Mouse (Mus musculus): ENCODE results near the gene Hhat. TPM values are rescaled to one million over a fixed set of nuclear protein-coding genes. Genes with fewer than 3 reads are reported as not detected.
A peak's percentile ranks its signal among the peaks of the same experiment; 100 is the strongest.

Hhat gene
- polyA plus RNA-seq, 1 experiment, result not detected

GRCm38 (mm10) chr1:192730517-192730916 lies 40.5 kb downstream of the Hhat start:
- peaks cover 4% of the 10 kb centered on the region; the same call in 1 of the 2 replicates for H3K4me1 ChIP-seq (ENCODE audit: control insufficient read depth, insufficient read depth, low read length)
- no peak for TF ChIP-seq POLR2A (IDR thresholded peaks at IDR 0.05; ENCODE audit: insufficient read depth, low read depth, low read length)
- TF ChIP-seq CTCF (IDR thresholded peaks at IDR 0.05; ENCODE audit: insufficient read depth, low read depth, low read length), result no peak
- 77% methylated on average over 7 of the region's 7 CpGs for WGBS
- H3K27ac ChIP-seq (ENCODE audit: insufficient read depth, low read depth, low read length), result no peak overlapping the region
- no peak overlapping the region for H3K4me3 ChIP-seq (ENCODE audit: insufficient read depth, low read depth, low read length)

GRCm38 (mm10) chr1:192726996-192727624 lies 43.9 kb downstream of the Hhat start:
- Histone ChIP-seq H3K4me3 (ENCODE audit: insufficient read depth, low read depth, low read length) (no peak overlapping the region), H3K27ac (ENCODE audit: insufficient read depth, low read depth, low read length) (no peak overlapping the region), H3K4me1 (ENCODE audit: control insufficient read depth, insufficient read depth, low read length) (peaks cover 4% of the 10 kb centered on the region; the same call in 1 of the 2 replicates)
- no peak for TF ChIP-seq POLR2A (IDR thresholded peaks at IDR 0.05; ENCODE audit: insufficient read depth, low read depth, low read length)
- peak; percentile 93 for TF ChIP-seq CTCF (IDR thresholded peaks at IDR 0.05; ENCODE audit: insufficient read depth, low read depth, low read length)
- WGBS, result 55% methylated on average over 11 of the region's 11 CpGs

GRCm38 (mm10) chr1:192722147-192722546 lies 48.9 kb downstream of the Hhat start:
- Histone ChIP-seq H3K4me1 (ENCODE audit: control insufficient read depth, insufficient read depth, low read length) (peaks cover 1% of the 10 kb centered on the region; the same call in 1 of the 2 replicates), H3K27ac (ENCODE audit: insufficient read depth, low read depth, low read length) (no peak overlapping the region), H3K4me3 (ENCODE audit: insufficient read depth, low read depth, low read length) (no peak overlapping the region)
- WGBS, result 37% methylated on average over 5 of the region's 5 CpGs
- no peak for TF ChIP-seq CTCF (IDR thresholded peaks at IDR 0.05; ENCODE audit: insufficient read depth, low read depth, low read length)
- TF ChIP-seq POLR2A (IDR thresholded peaks at IDR 0.05; ENCODE audit: insufficient read depth, low read depth, low read length), result no peak

GRCm38 (mm10) chr1:192720156-192720555 lies 50.9 kb downstream of the Hhat start:
- Histone ChIP-seq H3K27ac (ENCODE audit: insufficient read depth, low read depth, low read length) (no peak overlapping the region), H3K4me1 (ENCODE audit: control insufficient read depth, insufficient read depth, low read length) (no peaks in the 10 kb centered on the region), H3K4me3 (ENCODE audit: insufficient read depth, low read depth, low read length) (no peak overlapping the region)
- 79% methylated on average over 10 of the region's 10 CpGs for WGBS
- TF ChIP-seq CTCF (IDR thresholded peaks at IDR 0.05; ENCODE audit: insufficient read depth, low read depth, low read length) (no peak), POLR2A (IDR thresholded peaks at IDR 0.05; ENCODE audit: insufficient read depth, low read depth, low read length) (no peak)

- TF ChIP-seq CTCF (IDR thresholded peaks at IDR 0.05; ENCODE audit: insufficient read depth, low read depth, low read length) (0 out of 2 replicates have a peak, but pooled peaks have one; percentile 28), POLR2A (IDR thresholded peaks at IDR 0.05; ENCODE audit: insufficient read depth, low read depth, low read length) (no peak)
- Histone ChIP-seq H3K27ac (ENCODE audit: insufficient read depth, low read depth, low read length) (no peak overlapping the region), H3K4me1 (ENCODE audit: control insufficient read depth, insufficient read depth, low read length) (no peaks in the 10 kb centered on the region), H3K4me3 (ENCODE audit: insufficient read depth, low read depth, low read length) (no peak overlapping the region)
- WGBS, result 24% methylated on average over 3 of the region's 3 CpGs
Observed at GRCm38 (mm10) chr1:192711779-192712348, 59.2 kb downstream of the Hhat start.

- Histone ChIP-seq H3K4me1 (ENCODE audit: control insufficient read depth, insufficient read depth, low read length) (peaks cover 14% of the 10 kb centered on the region), H3K27ac (ENCODE audit: insufficient read depth, low read depth, low read length) (no peak overlapping the region), H3K4me3 (ENCODE audit: insufficient read depth, low read depth, low read length) (no peak overlapping the region)
- whole genome bisulfite sequencing, result 74% methylated on average over 8 of the region's 8 CpGs
- TF ChIP-seq POLR2A (IDR thresholded peaks at IDR 0.05; ENCODE audit: insufficient read depth, low read depth, low read length) (no peak), CTCF (IDR thresholded peaks at IDR 0.05; ENCODE audit: insufficient read depth, low read depth, low read length) (no peak)
Observed at GRCm38 (mm10) chr1:192700339-192701073, 70.5 kb downstream of the Hhat start.

- TF ChIP-seq POLR2A (IDR thresholded peaks at IDR 0.05; ENCODE audit: insufficient read depth, low read depth, low read length), result no peak
- TF ChIP-seq CTCF (IDR thresholded peaks at IDR 0.05; ENCODE audit: insufficient read depth, low read depth, low read length), result no peak
- no peak overlapping the region for H3K4me3 ChIP-seq (ENCODE audit: insufficient read depth, low read depth, low read length)
- no peak overlapping the region for H3K27ac ChIP-seq (ENCODE audit: insufficient read depth, low read depth, low read length)
- H3K4me1 ChIP-seq (ENCODE audit: control insufficient read depth, insufficient read depth, low read length), result peaks cover 14% of the 10 kb centered on the region
Observed at GRCm38 (mm10) chr1:192699101-192699500, 71.9 kb downstream of the Hhat start.

GRCm38 (mm10) chr1:192696371-192696863 lies 74.6 kb downstream of the Hhat start:
- WGBS, result 59% methylated on average over 1 of the region's 1 CpGs
- Histone ChIP-seq H3K4me3 (ENCODE audit: insufficient read depth, low read depth, low read length) (no peak overlapping the region), H3K4me1 (ENCODE audit: control insufficient read depth, insufficient read depth, low read length) (peaks cover 14% of the 10 kb centered on the region), H3K27ac (ENCODE audit: insufficient read depth, low read depth, low read length) (no peak overlapping the region)
- TF ChIP-seq CTCF (IDR thresholded peaks at IDR 0.05; ENCODE audit: insufficient read depth, low read depth, low read length), result no peak
- TF ChIP-seq POLR2A (IDR thresholded peaks at IDR 0.05; ENCODE audit: insufficient read depth, low read depth, low read length), result no peak

GRCm38 (mm10) chr1:192693644-192694043 lies 77.4 kb downstream of the Hhat start:
- WGBS, result 97% methylated on average over 10 of the region's 10 CpGs
- H3K27ac ChIP-seq (ENCODE audit: insufficient read depth, low read depth, low read length), result no peak overlapping the region
- TF ChIP-seq CTCF (IDR thresholded peaks at IDR 0.05; ENCODE audit: insufficient read depth, low read depth, low read length) (no peak), POLR2A (IDR thresholded peaks at IDR 0.05; ENCODE audit: insufficient read depth, low read depth, low read length) (no peak)
- no peak overlapping the region for H3K4me3 ChIP-seq (ENCODE audit: insufficient read depth, low read depth, low read length)
- peaks cover 10% of the 10 kb centered on the region for H3K4me1 ChIP-seq (ENCODE audit: control insufficient read depth, insufficient read depth, low read length)

Measured in olfactory bulb, adult 2 months (tissue).